ENCODE assay signal across 8 mouse cellular contexts in genomic region chr4:74251348-74252244, GRCm38 (mm10). TPM values are rescaled to one million over a fixed set of nuclear protein-coding genes. Genes with fewer than 3 reads are reported as not detected.
DNase-seq lines count a peak whose midpoint lies in the region; ATAC-seq and TF ChIP-seq lines count a peak whose summit lies in the region.

No protein-coding gene starts in this region.

- peaks cover 2% of the 10 kb centered on the region for H3K4me1 ChIP-seq in cortical plate, adult 2 months (ENCODE audit: control insufficient read depth, insufficient read depth, low read length)
- peaks cover 25% of the 10 kb centered on the region for H3K4me1 ChIP-seq in megakaryocyte, embryonic 14.5 days

- TF ChIP-seq CTCF in cortical plate, adult 2 months (IDR thresholded peaks at IDR 0.05; ENCODE audit: extremely low read depth, insufficient read depth, low read length) = no peak

- peak; percentile 93 for ATAC-seq in activated CD4-positive, CD25-positive, alpha-beta regulatory T cell, adult 4 months

- DNase-seq in gastrocnemius, adult 8-10 months (ENCODE audit: low spot score in 2 of 2) = peak; percentile 96 to 97
- DNase-seq in hindlimb bud, embryonic 11.5 days (ENCODE audit: extremely low spot score, low read depth, low spot score) = peak; percentile 70
- DNase-seq in left cerebral cortex, adult 8-10 months (ENCODE audit: low spot score in 2 of 2) = peak; percentile 96 to 98
- DNase-seq in right cerebral cortex, postnatal 10 days (ENCODE audit: low spot score in 2 of 2) = peak; percentile 98
- DNase-seq in urinary bladder, postnatal 25 days (ENCODE audit: low spot score) = peak; percentile 94

- peak overlapping the region; percentile 68 for H3K4me3 ChIP-seq in cortical plate, adult 2 months (ENCODE audit: insufficient read depth, low read length)
- peak overlapping the region; percentile 99 for H3K4me3 ChIP-seq in megakaryocyte, embryonic 14.5 days (replicated peaks)

- H3K36me3 ChIP-seq in megakaryocyte, embryonic 14.5 days (replicated peaks; ENCODE audit: low read length) = no peaks in the 10 kb centered on the region

- H3K27me3 ChIP-seq in megakaryocyte, embryonic 14.5 days (replicated peaks) = no peaks in the 10 kb centered on the region

- peak; percentile 99 for TF ChIP-seq POLR2A in cortical plate, adult 2 months (IDR thresholded peaks at IDR 0.05; ENCODE audit: extremely low read depth, insufficient read depth, low read length)

- peak overlapping the region; percentile 58 for H3K27ac ChIP-seq in cortical plate, adult 2 months (ENCODE audit: insufficient read depth, low read length)

- no peaks in the 10 kb centered on the region for H3K9me3 ChIP-seq in megakaryocyte, embryonic 14.5 days

RNA-seq across cellular contexts. Expression of gene Kdm4c, which starts 9.3 kb away (rescaled TPM):
- polyA plus RNA-seq in activated CD4-positive, CD25-positive, alpha-beta regulatory T cell, adult 4 months (2017; shearing (Covaris generic)) = 10 to 100 TPM; 26.2 to 28.0 TPM
- 12.2 and 12.8 TPM in 2 replicates for polyA plus RNA-seq in cortical plate, adult 2 months (2012; rRNA removed)
- total RNA-seq in gastrocnemius, adult 8-10 months (2022) = 1 to 10 TPM; 6.8 to 8.5 (median 7.9) TPM
- total RNA-seq in left cerebral cortex, adult 8-10 months (2022) = 10 to 100 TPM; 24.3 to 27.3 (median 26.7) TPM
- 0.65 TPM in 1 of 2 replicates, not detected in the other for polyA plus RNA-seq in megakaryocyte, embryonic 14.5 days (2012; ENCODE audit: insufficient read depth, low replicate concordance)

Comparison
In these comparisons a context has a peak if more than half of its experiments do, and no peak if none do; other contexts are left out.
1. Peak in every context shown above with its lines: DNase-seq, ATAC-seq, H3K4me3 ChIP-seq and H3K27ac ChIP-seq.